Mouse (Mus musculus): ENCODE results near the gene Tmem52b. TPM values are rescaled to one million over a fixed set of nuclear protein-coding genes. Genes with fewer than 3 reads are reported as not detected.

Tmem52b gene
- polyA plus RNA-seq, 1 experiment: not detected

GRCm38 (mm10) chr6:129559641-129560027 lies 47.3 kb downstream of the Tmem52b start:
- no peaks in the 10 kb centered on the region for H3K4me1 ChIP-seq (ENCODE audit: control insufficient read depth, insufficient read depth, low read length)
- H3K4me3 ChIP-seq (ENCODE audit: low read depth, low read length): no peak overlapping the region
- H3K9me3 ChIP-seq (replicated peaks; ENCODE audit: control insufficient read depth, insufficient read depth, low read length, poor library complexity, severe bottlenecking): no peaks in the 10 kb centered on the region
- no peak overlapping the region for H3K27ac ChIP-seq (ENCODE audit: insufficient read depth, low read length)
- H3K27me3 ChIP-seq (ENCODE audit: control insufficient read depth, insufficient read depth, low read length, poor library complexity, severe bottlenecking): no peaks in the 10 kb centered on the region
- H3K9ac ChIP-seq (ENCODE audit: low read depth, poor library complexity, severe bottlenecking): no peak overlapping the region
- TF ChIP-seq CTCF (IDR thresholded peaks at IDR 0.05; ENCODE audit: low read depth, low read length) (no peak), POLR2A (IDR thresholded peaks at IDR 0.05; ENCODE audit: insufficient read depth, low read length) (no peak), EP300 (IDR thresholded peaks at IDR 0.05; ENCODE audit: insufficient read depth, low read depth, low read length) (no peak)
- H3K36me3 ChIP-seq (ENCODE audit: control insufficient read depth, insufficient read depth, low read length, poor library complexity, severe bottlenecking): no peaks in the 10 kb centered on the region

GRCm38 (mm10) chr6:129565257-129565656 lies 52.9 kb downstream of the Tmem52b start:
- Histone ChIP-seq H3K4me1 (ENCODE audit: control insufficient read depth, insufficient read depth, low read length) (no peaks in the 10 kb centered on the region), H3K27ac (ENCODE audit: insufficient read depth, low read length) (no peak overlapping the region), H3K36me3 (ENCODE audit: control insufficient read depth, insufficient read depth, low read length, poor library complexity, severe bottlenecking) (no peaks in the 10 kb centered on the region), H3K4me3 (ENCODE audit: low read depth, low read length) (no peak overlapping the region), H3K9ac (ENCODE audit: low read depth, poor library complexity, severe bottlenecking) (no peak overlapping the region), H3K27me3 (ENCODE audit: control insufficient read depth, insufficient read depth, low read length, poor library complexity, severe bottlenecking) (no peaks in the 10 kb centered on the region; the same call in 1 of the 2 replicates), H3K9me3 (replicated peaks; ENCODE audit: control insufficient read depth, insufficient read depth, low read length, poor library complexity, severe bottlenecking) (no peaks in the 10 kb centered on the region)
- TF ChIP-seq CTCF (IDR thresholded peaks at IDR 0.05; ENCODE audit: low read depth, low read length) (no peak), EP300 (IDR thresholded peaks at IDR 0.05; ENCODE audit: insufficient read depth, low read depth, low read length) (no peak), POLR2A (IDR thresholded peaks at IDR 0.05; ENCODE audit: insufficient read depth, low read length) (no peak)

Other genes starting within 250 kb of the Tmem52b start
- gene Cd69, start 237.1 kb upstream of the Tmem52b start, polyA plus RNA-seq (2011; ENCODE audit: insufficient read depth, insufficient read length, low read depth, missing spikeins): not detected in 2 replicates
- not detected in 2 replicates for gene 4922502D21Rik, start 180.8 kb upstream of the Tmem52b start, polyA plus RNA-seq (2011; ENCODE audit: insufficient read depth, insufficient read length, low read depth, missing spikeins)
- not detected in 2 replicates for gene Clec12a, start 169.9 kb upstream of the Tmem52b start, polyA plus RNA-seq (2011; ENCODE audit: insufficient read depth, insufficient read length, low read depth, missing spikeins)
- not detected in 2 replicates for gene Clec12b, start 126.7 kb upstream of the Tmem52b start, polyA plus RNA-seq (2011; ENCODE audit: insufficient read depth, insufficient read length, low read depth, missing spikeins)
- gene Clec1b, start 115.3 kb upstream of the Tmem52b start, polyA plus RNA-seq (2011; ENCODE audit: insufficient read depth, insufficient read length, low read depth, missing spikeins): not detected in 2 replicates
- not detected in 2 replicates for gene Clec9a, start 103.7 kb upstream of the Tmem52b start, polyA plus RNA-seq (2011; ENCODE audit: insufficient read depth, insufficient read length, low read depth, missing spikeins)
- not detected in 2 replicates for gene Clec1a, start 60.6 kb upstream of the Tmem52b start, polyA plus RNA-seq (2011; ENCODE audit: insufficient read depth, insufficient read length, low read depth, missing spikeins)
- gene Olr1, start 5.4 kb upstream of the Tmem52b start, polyA plus RNA-seq (2011; ENCODE audit: insufficient read depth, insufficient read length, low read depth, missing spikeins): 1.3 and 1.4 TPM in 2 replicates
- gene Gabarapl1, start 20.6 kb downstream of the Tmem52b start, polyA plus RNA-seq (2011; ENCODE audit: insufficient read depth, insufficient read length, low read depth, missing spikeins): 68.1 and 75.1 TPM in 2 replicates
- gene Klre1, start 65.3 kb downstream of the Tmem52b start, polyA plus RNA-seq (2011; ENCODE audit: insufficient read depth, insufficient read length, low read depth, missing spikeins): not detected in 2 replicates
- gene Klrd1, start 79.2 kb downstream of the Tmem52b start, polyA plus RNA-seq (2011; ENCODE audit: insufficient read depth, insufficient read length, low read depth, missing spikeins): not detected in 2 replicates
- not detected in 2 replicates for gene Klrk1, start 111.3 kb downstream of the Tmem52b start, polyA plus RNA-seq (2011; ENCODE audit: insufficient read depth, insufficient read length, low read depth, missing spikeins)
- not detected in 2 replicates for gene Klrc3, start 130.8 kb downstream of the Tmem52b start, polyA plus RNA-seq (2011; ENCODE audit: insufficient read depth, insufficient read length, low read depth, missing spikeins)
- not detected in 2 replicates for gene Klrc2, start 148.1 kb downstream of the Tmem52b start, polyA plus RNA-seq (2011; ENCODE audit: insufficient read depth, insufficient read length, low read depth, missing spikeins)
- gene Klrc1, start 166.4 kb downstream of the Tmem52b start, polyA plus RNA-seq (2011; ENCODE audit: insufficient read depth, insufficient read length, low read depth, missing spikeins): not detected in 2 replicates
- not detected in 2 replicates for gene Klri1, start 204.6 kb downstream of the Tmem52b start, polyA plus RNA-seq (2011; ENCODE audit: insufficient read depth, insufficient read length, low read depth, missing spikeins)
- gene Klri2, start 227.9 kb downstream of the Tmem52b start, polyA plus RNA-seq (2011; ENCODE audit: insufficient read depth, insufficient read length, low read depth, missing spikeins): not detected in 2 replicates

Data from ES-Bruce4 (cell line).